Mouse (Mus musculus) bone marrow macrophage, adult 2 months (primary cell): Measurements from ENCODE around the gene Ccdc151.

Source experiments
- CTCF ChIP-seq: IDR thresholded peaks from 2 replicates; pipeline ENCODE4 v1.5.1; 2012; ENCODE audit warnings: low read depth, mild to moderate bottlenecking, low read length, moderate library complexity
- POLR2A ChIP-seq: IDR thresholded peaks from 2 replicates; pipeline ENCODE4 v1.6.1; 2012; ENCODE audit warnings: mild to moderate bottlenecking, low read depth, low read length, borderline replicate concordance

GRCm38 (mm10) chr9:21953600-21953999, 48.8 kb downstream of the Ccdc151 start:
- TF ChIP-seq POLR2A, result no peak
- TF ChIP-seq CTCF, result no peak
